Mouse (Mus musculus): ENCODE measurements around the gene Slc22a23. TPM values are rescaled to one million over a fixed set of nuclear protein-coding genes. Genes with fewer than 3 reads are reported as not detected.

The Slc22a23 gene
- polyA plus RNA-seq, 1 experiment, result 10.6 TPM

DNA sequence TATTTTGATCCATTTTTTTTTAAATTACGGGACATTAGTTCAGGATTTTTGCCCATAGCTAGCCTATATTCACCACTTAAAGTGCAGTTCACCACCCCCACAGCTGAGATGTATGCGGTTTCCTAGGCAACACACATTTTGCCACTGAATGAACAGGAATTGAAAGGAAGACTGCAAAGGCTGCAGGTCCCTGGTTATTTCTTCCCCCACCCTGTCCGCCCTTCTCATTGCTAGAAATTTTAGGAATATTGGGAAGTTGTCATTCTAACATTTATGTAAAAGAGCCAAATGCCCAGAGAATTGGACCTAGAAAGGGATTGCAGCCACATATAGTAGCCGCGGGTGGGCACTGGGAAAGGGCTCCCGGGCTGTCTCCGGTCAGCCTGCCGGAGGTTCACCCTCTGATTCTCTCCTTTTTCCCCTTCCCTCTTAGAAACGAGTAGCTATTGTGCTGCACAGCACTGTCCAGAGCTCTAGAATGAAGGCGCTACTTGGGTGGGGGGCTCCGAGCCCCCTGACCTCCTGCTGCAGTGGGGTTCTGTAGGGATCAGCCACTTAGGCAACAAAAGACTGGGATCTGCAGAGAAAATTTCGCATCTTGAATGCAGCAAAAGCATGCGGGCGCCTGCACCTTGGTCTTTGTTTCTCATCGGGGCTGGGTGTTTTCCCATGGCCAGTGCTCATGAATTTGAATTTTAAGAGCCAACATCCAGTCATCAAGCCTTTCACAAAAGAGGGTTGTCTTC, 211.5 kb downstream of the Slc22a23 start:
- no peak for DNase-seq (ENCODE audit: low read depth)

DNA sequence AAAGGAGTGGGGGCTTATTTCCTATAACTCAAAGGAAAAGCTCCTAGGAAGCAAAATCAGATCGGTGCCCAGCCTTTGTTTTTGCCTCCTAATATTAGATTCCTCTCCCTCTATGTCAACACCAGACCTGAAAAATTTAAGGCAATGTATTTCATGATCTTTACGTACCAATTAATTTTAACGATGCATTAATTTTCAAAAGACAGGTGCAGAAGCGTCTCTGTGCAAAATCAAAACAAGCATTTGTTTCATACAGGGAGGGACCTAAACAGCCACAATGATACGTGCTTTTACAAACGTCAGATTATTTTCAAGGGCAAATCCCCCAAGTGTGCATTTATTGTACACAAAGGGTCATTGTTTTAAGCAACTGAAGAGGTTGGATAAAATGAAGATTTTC, 212.1 kb downstream of the Slc22a23 start:
- no peak for DNase-seq (ENCODE audit: low read depth)

DNA sequence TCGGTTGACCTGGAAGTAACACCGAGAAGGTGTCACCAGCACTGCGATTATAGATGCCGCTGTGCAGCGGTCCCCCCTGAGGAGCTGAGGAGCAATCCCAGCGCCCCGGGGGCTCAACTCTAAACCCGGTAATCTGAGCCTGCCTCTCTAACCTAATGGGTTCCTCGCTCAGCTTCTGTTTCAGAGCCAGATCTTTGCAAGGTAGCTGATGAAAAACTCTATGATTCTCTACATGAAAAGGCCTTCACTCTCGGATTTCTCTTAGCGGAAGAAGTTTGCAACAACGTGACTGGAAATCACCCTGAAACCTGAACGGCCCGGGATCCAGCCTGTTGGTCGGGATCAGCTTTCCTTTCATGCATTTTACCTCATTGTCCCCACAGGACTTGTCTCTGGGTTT, 212.7 kb downstream of the Slc22a23 start:
- DNase-seq (ENCODE audit: low read depth), result no peak

DNA sequence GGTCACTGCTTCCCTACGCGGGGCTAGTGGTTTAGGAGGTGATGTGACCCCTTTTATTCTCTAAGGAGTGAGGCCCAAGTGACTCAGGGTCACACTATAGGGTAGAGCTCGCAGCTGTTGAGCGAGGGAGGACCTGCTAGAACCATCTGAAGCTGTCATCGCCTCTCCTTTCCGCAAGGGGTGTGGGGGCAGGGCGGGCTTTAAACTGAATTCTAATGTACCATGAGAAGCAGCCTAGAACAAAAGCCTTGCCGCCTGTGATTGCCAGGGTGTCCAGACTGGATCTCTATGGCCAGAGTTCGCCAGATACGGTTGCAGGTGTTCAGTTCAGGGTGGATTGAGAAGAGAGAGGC, 213.3 kb downstream of the Slc22a23 start:
- no peak for DNase-seq (ENCODE audit: low read depth)

DNA sequence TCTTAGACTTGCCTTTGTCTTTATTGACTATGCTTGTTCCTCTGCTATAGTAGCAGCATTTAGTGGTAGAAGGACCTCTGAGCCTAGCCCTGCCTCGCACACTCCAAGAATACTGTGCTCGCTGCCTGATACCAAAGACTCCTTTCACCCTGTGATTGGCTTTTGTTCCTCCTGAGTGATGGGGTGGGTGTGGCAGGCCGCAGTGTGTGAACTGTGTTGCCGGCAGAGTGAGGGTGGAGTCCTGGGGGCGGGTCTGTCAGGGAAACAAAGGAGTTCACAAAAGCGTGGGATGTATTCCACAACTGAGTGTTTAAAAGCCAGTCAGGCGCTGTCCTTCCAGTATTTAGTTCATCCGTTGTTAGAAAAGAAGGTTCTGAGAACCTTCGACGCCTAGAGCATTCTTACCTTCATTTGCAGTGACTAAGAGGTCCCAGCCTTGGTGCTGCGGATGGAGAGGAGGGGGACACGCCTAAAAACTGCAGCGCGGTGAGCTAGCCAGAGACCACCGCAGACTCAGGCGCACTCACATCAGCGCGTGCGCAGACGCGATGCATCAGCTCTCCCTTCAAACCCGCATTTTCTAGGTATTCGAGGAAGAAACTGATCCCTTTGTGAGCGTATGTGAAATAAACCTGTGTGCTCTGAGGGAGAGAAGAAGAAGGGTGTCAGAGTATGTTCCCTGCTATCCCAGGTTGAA, 213.8 kb downstream of the Slc22a23 start:
- no peak for DNase-seq (ENCODE audit: low read depth)

DNA sequence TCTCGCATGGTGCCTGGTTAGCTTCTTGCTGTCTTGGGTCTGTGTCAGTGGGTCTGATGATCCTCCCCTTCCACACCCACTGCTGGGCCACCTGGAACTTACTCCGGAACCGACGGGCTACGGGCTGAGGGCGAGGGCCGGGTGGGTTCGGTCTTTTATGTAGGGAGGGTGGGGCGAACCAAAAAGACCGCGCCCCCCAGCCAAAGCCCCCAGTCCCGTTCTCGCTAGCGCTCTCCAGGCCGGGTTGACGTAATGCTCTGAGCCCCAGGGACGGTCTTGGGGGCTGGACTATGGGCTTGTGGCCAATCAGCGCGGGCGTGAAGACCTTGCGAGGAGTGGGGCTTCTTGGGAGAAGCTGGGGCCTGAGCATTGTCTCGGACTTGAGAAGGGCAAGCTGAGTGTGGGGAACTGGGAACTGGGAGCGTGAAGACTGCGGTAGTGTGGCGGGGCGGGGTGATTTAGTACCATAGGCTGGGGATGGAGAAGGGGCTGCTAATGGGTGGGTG, 214.7 kb downstream of the Slc22a23 start, which contains the start of gene Tubb2b:
Gene Tubb2b (minus strand): TSS at position 241 of the 506 bp plus-strand sequence.
- no peak for DNase-seq (ENCODE audit: low read depth)

DNA sequence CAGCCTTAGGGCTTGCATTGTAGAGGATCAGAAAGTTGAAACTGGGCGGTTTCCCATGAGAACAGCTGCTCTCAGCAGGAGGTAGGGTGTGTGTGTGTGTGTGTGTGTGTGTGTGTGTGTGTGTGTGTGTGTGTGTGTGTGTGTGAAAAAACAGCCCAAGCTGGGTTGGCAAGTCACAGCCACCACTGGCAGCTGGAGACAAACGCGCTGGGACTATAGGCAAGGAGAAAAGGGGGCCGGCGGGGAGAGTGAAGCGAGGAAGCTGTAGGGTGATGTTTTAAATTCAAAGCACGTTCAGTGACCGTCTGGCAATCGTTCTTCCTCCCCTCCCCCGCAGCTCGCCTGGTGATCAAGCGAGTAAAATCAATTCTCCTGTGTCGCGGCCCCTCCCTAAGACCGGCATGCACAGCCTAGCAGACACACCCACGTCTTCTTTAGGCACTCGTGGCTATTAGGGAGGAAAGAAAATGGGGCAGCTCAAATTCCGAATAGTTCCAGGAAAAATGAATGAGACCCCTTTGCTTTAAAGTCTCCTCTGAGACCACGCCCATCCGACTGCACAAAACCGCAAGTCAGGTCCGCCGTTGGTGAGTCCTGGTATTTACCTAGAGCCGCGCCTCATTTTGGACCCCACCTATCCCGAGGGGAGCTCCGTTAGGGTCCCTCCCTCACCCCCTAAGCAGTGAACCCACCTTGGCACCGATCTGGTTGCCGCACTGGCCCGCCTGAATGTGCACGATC, 215.3 kb downstream of the Slc22a23 start:
- no peak for DNase-seq (ENCODE audit: low read depth)

Other genes starting within 250 kb of the Slc22a23 start
- gene Tubb2b, start 214.7 kb downstream of the Slc22a23 start, polyA plus RNA-seq (2012; rRNA removed), result 61.4 and 74.7 TPM in 2 replicates
- 85.1 and 95.6 TPM in 2 replicates for gene Psmg4, start 182.2 kb downstream of the Slc22a23 start, polyA plus RNA-seq (2012; rRNA removed)

Measured in gonadal fat pad, adult 2 months (tissue).